Mouse (Mus musculus) regulatory T cell (primary cell): ENCODE results near the gene Samd7.

Experiments used
- in situ Hi-C: fragments of 300-600 bp; cut with MboI, MseI; formaldehyde crosslinking; loops from one replicate; pipeline ENCODE4 v1.15.1; 2025; ENCODE audit warnings: high pct_unique_total_duplicates

Samd7 gene

DNA sequence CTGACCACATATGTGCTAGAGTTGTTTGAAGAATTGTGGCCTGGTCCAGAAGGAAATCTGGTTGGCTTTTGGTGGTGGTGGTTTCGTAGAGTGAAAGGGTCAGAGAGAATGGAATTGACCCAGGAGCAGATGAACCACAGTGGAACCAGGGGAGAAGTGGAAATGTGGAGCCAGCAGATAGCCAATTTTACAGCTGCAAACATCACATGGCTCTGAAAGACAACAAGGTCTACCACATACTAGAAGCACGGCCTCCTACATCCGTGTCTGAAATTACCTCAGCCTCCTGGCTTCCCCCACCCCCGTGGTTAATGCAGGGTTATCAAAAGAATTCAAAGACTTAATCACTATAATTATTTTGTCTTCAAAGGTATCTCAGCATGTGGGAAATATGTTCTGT is 18.8 kb downstream of the Samd7 start:
- in situ Hi-C loops, result no loop called here

DNA sequence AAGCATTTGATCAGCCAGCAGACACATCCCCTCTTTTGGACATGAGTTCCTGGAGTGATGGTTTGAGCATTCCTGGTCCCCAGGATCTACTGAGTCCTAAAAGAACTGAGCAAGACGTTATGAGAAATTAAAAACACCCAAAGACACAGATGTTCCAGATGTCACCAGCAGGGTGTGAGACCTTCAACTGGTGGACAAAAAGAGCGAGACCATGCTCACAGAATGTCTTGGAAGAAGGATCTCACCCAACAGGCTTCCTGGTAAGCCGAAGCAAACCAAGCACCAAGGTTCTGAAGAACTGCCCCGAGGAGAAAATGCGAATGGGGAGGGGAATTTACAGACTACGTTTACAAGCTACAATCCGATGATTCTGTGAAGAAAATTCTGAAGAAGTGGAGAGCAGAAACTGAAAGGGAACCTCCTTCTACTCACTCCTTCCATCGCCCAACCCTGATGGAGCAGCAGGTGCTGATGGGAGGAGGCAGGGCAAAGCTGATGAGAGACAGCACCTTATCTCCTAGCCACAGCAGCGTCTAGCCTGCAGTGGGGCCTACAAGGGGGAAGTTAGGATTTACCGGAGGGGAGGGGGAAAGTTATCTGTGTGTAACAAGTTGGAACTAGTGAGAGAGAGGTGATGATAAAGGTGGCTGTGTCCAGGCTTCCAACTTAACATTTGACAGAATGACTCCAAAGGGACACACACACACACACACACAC is 19.4 kb downstream of the Samd7 start:
- in situ Hi-C loops, result no loop called here

DNA sequence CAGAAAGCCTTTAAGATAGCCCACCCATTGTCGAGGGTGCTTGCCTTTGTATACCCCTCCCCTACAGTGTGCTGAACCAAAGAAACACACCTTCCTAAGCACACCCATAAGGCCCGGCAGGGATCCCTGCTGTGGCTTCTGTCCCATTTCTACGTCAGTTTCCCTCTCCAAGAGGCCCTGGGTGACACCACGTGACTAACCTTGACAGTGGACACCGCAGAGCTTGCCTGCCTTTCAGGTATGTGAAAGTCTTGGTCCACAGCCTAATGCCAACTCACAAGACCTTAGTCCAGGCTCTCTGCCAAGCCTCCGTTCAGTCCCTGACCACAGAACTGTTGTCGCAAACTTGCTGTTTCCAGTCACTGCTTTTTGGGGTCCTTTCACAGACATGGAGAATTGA is 20.1 kb downstream of the Samd7 start:
- in situ Hi-C loops, result no loop called here

DNA sequence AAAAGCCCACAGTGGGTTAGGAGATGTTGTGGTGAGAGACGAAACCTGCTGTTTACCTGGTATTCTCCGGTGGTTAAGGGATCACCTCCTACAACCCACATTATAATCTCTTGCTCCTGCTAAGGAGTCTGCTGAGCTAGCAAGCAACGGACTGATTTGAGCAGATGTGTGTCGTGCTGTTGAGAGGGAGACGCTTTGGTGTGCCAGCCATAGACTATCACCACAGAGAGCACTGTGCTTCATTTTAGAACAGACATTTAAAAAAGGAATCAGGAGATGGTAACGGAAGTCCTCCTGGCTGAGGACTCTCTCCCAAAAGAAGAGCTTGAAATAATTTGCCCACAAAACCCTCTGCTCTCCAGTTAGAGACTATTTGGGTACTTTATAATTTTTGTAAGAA is 21.2 kb downstream of the Samd7 start:
- in situ Hi-C loops, result no loop called here

DNA sequence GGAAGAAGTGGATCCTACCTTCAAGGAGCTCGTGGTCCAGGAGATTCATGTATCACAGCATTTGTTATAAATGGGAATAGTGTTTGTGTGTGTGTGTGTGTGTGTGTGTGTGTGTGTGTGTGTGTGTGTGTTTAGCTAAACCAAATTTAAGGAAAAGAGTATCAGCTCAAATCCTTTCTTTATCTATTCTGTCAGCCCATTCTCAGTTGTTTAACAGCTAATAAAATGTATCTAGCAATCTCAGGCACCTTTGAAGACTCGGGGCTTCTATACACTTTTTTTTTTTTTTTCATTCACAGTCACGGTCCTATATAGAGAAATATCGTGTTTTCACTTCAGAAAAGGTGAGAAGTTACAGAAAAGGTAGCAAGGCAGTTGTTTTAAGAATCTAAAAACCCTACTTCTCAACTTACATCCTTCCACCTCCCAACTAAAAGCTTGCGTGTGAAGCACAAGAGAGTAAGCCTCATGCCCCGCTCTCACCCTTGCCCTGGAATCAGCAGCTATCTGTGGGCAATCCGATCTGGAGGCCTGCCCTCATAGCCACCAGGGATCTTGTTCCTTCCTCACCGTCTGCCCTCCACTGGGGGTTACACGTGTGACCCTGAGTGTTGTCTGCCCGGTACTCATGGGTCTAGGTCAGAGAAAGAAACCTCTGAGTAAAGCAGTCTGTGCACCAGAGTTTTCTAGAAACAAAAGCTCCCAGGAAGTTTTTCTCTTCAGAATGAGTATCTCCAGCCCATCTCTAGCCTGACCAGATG is 23.8 kb downstream of the Samd7 start:
- in situ Hi-C loops, result no loop called here

DNA sequence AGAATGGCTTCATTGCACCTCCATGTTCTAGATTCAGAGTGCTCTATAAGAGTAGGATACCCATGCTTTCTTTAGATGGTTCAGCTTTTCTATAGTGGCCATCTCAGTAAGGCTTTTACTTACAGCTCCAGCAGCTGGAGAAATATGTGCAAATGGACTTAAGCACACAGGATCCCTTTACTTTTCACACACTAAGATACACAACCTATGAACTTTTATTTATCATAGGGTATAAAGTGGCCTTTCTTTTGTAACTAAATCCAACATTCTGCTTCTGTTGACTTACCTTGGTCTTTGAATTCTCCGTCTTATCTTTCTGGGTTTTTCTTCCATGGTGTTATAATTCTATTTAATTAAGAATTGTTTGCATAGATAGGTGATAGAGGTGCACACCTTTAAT is 25.5 kb downstream of the Samd7 start:
- in situ Hi-C loops, result no loop called here

DNA sequence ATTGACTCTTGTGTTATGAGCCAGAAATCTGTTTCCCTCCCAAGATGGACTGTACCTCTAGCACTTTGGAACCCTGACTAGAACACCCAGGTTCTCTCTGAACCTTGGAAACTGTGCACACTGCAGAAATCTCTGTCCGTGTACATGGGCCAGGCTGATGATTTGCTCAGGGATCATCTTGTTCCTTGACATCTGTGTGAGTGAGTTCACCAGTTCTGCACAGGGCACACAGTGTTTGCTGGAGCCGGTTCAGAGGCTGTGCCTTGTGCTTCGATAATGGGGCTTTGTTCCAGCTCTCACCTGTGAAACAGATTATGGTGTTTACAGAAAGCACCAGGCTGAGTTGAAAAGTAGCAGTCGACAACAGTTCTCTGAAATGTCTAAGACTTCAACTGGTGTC is 26.5 kb downstream of the Samd7 start:
- in situ Hi-C loops, result no loop called here

DNA sequence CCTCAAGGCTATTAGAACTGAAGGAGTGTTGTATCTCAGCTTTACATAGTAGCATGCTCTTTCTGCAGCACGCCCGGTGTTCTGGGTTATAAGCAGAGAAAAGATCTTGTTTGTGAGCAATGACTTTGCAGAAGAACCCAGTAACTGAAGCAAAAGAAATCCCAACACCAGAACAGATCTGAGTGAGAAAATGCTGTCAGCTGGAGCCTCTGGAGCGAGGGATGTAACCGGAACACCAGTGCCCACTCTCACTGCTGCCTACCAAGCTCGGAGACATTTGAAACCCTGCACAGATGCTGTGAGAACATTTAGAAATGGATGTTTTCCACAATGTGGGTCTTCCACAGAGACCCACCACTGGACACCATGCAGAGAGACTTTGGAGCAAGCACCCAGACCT is 28.6 kb downstream of the Samd7 start:
- in situ Hi-C loops, result no loop called here

DNA sequence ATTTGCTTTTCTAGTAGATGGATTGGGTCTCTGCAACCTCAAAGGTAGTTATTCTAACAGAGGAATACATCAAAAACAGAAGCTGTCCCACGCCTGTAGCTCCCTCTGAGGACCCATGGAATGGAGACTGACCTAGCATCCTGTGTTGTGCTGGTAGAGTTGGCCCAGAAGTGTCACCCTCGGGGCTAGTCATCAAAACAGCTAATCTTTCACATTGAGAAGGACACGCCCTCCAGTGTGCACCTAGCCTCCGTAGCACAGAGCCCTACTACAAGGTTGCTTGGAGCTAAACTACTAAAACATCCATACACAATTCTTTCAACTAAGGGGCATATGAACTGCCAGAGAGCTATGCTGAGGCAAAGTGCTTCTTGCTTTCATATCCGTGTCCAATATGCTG is 31.9 kb downstream of the Samd7 start:
- in situ Hi-C loops, result no loop called here

DNA sequence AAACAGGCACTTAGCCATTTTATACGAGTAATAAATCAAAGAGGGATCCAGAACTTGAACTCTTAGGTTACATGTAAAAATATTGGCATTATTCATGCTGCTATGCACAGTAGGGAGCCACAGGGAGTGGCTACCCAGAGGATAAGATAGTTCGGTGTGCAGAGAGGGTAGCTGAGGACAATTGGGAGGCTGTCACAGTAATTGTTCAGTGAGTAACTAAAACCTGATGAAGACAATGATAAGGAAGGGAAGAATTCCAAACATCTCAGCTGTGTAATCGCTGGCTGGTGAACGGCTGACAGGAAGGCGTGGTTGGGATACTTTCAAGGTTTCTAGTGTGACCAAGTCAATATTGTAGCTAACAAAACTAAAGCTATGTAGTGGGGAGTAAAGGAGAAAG is 42.4 kb downstream of the Samd7 start:
- in situ Hi-C loops, result no loop called here

DNA sequence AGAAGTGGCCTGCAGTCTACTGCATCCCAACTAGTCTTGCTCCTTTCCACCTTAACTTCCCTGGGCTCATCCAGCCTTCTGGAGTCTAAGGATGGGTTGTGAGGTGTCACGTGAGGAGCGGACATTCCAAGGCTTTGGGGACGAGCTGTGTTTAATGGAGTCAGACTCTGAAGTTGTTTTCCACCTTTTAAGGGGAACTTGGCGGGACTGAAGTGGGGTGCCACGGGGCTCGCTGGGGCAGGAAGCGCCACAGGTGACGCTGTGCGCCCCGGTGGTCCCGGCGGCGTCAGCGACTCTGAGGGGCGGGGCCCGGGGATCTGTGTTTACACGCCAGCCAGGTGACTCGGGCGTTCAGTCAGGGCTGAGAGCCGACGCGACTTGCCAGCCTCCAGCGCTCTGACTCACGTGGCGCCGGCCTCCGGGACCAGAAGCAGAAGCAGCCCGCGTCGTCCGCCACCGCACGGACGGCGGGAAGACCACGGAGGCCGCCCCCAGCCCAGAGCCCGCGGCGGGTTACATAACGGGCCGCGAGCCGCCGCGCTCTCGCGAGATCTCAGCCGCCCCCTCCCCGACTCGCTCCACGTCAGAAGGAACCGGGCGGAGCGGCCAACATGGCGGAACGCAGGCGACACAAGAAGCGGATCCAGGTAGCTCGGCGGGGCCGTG is 46.8 kb downstream of the Samd7 start, which contains the start of gene Sec62:
Gene Sec62 (plus strand): TSS at position 139 of the 666 bp plus-strand sequence.
- in situ Hi-C loops, result loop anchor here (5.0 kb wide), 1 partner anchor 201 kb away; no protein-coding TSS in a partner anchor

DNA sequence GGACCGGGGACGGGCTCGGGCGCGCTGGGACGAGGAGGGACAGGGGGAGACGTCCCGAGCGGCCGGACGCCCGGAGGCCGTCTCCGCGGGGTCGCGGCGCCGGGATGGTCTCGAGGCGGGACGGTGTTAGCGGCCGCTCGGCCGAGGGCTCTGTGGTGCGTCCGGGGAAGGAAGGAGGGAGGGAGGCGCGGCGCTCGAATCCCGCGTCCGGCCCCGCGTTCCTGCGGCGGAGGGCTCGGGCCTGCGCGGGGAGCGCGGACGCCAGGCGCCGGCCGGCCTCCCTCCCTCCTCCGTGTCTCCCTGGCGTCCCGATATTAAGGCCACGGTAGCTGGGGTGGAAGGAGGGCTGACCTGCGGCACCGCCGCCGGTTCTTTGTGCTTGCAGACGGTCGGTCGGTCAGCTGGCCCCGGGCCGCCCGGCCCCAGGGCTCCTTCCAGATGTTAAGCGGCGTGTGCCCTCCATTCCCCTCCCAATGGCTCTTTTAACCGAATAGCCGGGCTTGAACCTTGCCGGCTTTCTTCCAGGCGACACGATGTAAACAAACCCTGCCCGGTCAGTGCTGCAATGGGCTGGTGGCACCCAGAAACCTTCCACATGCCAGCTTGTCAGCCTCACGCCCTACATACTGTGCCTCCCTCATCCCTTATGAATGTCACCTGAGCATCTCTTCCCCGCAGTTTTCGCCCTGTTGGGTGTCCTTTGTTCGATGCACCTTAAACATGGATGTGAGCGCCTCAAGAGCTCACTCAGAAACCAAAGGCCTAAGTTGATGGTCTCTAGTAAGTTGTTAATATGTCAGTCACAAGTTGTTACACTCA is 47.5 kb downstream of the Samd7 start:
- in situ Hi-C loops, result loop anchor here (5.0 kb wide), 1 partner anchor 201 kb away; no protein-coding TSS in a partner anchor

DNA sequence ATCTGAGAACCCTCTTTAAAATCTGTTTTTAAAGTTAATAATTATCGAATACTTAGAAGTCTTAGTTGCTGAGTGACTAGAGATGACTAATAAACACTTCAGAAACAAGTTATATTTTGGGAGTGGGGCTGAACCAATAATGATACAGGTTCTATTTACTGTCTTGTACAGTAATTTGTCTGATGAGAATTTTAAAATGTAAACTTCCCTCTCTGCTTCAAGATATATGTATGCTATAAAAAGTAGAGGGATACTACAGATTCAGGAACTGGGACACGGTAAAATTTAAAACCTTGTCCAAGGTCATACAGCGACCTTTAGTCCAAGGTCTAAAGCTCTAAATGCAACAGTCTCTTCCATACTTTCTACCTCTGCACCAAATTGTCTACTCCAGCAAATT is 56.1 kb downstream of the Samd7 start:
- in situ Hi-C loops, result no loop called here

DNA sequence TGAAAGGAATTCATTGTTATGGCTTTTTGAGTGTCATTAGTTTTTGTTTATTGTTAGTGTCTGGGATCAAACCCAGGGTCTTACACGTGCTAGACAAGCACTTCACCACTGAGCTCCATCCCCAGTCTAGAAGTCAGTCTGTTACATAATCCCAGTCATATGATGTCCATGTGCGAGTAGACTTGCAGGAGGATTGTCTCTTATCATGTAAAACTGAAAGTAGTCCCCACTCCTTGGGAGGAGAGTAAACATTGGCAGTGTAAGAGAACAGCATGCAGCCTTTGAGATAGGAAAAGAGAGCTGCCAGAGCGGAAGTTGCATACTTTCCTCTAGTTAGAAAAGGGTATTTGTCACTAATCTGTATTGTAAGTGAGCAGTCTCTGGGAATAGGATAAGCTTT is 66.8 kb downstream of the Samd7 start:
- in situ Hi-C loops, result no loop called here
